ENCODE assay signal across 24 mouse cellular contexts in the genomic region with DNA sequence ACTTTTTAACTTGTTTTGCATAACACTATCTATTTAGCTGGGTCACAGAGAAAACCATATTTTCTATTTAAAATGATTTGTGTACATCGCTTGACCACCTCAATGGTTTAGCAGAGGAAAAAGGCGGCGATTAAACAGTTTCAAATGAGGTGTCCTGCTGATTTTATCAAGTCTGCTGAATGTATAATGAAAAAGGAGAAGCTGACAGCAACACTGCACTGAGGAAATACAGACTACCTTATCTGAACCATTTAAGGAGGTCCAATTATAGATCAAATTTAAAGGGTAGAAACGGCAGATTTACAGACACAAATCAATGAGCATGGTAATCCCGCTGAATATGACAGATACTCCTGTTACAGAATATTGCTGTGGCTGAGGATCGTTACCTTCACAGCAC. TPM values are rescaled to one million over a fixed set of nuclear protein-coding genes. Genes with fewer than 3 reads are reported as not detected.
DNase-seq lines count a peak whose midpoint lies in the region; ATAC-seq and TF ChIP-seq lines count a peak whose summit lies in the region.
"Had no signal": no experiment of that assay in that cellular context is flagged by ENCODE, and none has a peak within 500 bp of the region (broad histone marks: within the 10 kb centered on the region; RNA-seq: fewer than 3 reads in every experiment).

No protein-coding gene starts in this region.

- H3K36me3 ChIP-seq in midbrain, embryonic 13.5 days, result peaks cover 16% of the 10 kb centered on the region
- H3K36me3 ChIP-seq in midbrain, embryonic 11.5 days (ENCODE audit: control insufficient read depth, insufficient read depth, low read length), result no peaks in the 10 kb centered on the region
- H3K36me3 ChIP-seq in hindbrain, embryonic 14.5 days (replicated peaks; ENCODE audit: control insufficient read depth, insufficient read depth), result no peaks in the 10 kb centered on the region
- 0 out of 2 replicates have a peak, but pooled peaks cover 1% of the 10 kb centered on the region for H3K36me3 ChIP-seq in neural tube, embryonic 15.5 days
- H3K36me3 ChIP-seq in stomach, postnatal 0 days (ENCODE audit: control insufficient read depth, insufficient read depth, low read length), result peaks cover 6% of the 10 kb centered on the region; the same call in 1 of the 2 replicates

- no peak for TF ChIP-seq EP300 in stomach, postnatal 0 days (optimal IDR thresholded peaks at IDR 0.05)

- 57% methylated on average over 6 of the region's 6 CpGs for WGBS in midbrain, embryonic 13.5 days
- 87% methylated on average over 6 of the region's 6 CpGs for WGBS in midbrain, embryonic 11.5 days
- WGBS in hindbrain, embryonic 14.5 days, result 46% methylated on average over 6 of the region's 6 CpGs
- 50% methylated on average over 6 of the region's 6 CpGs for WGBS in neural tube, embryonic 15.5 days
- WGBS in stomach, postnatal 0 days, result 84% methylated on average over 6 of the region's 6 CpGs

- DNase-seq in gastrocnemius, adult 2 months, result no peak
- DNase-seq in gastrocnemius, postnatal 36 days, result no peak
- DNase-seq in midbrain, embryonic 11.5 days (ENCODE audit: low spot score, missing footprints), result no peak
- DNase-seq in hindbrain, embryonic 14.5 days (ENCODE audit: low spot score), result no peak
- DNase-seq in stomach, postnatal 0 days (ENCODE audit: low spot score), result no peak
- DNase-seq: cerebellum, adult 2 months; kidney, adult 9 months; kidney, postnatal 25 days; left cerebral cortex, postnatal 4 days; liver; lung, adult 18-20 months; lung, postnatal 14 days; right cerebral cortex, postnatal 4 days; thymus, postnatal 14 days had no signal

- no peak for TF ChIP-seq CTCF in gastrocnemius, adult 2 months (IDR thresholded peaks at IDR 0.05)
- TF ChIP-seq CTCF in stomach, postnatal 0 days (IDR thresholded peaks at IDR 0.05; ENCODE audit: low read depth), result no peak

- no peaks in the 10 kb centered on the region for H3K27me3 ChIP-seq in midbrain, embryonic 13.5 days
- H3K27me3 ChIP-seq in midbrain, embryonic 11.5 days (ENCODE audit: control insufficient read depth, insufficient read depth, low read length), result no peaks in the 10 kb centered on the region; the same call in 1 of the 2 replicates
- no peaks in the 10 kb centered on the region for H3K27me3 ChIP-seq in hindbrain, embryonic 14.5 days (ENCODE audit: control insufficient read depth, insufficient read depth, low read length)
- H3K27me3 ChIP-seq in neural tube, embryonic 15.5 days (replicated peaks), result no peaks in the 10 kb centered on the region
- H3K27me3 ChIP-seq in stomach, postnatal 0 days (ENCODE audit: control insufficient read depth, insufficient read depth, low read length), result no peaks in the 10 kb centered on the region
- H3K27me3 ChIP-seq: CH12.LX; embryonic facial prominence, embryonic 12.5 days; heart, embryonic 13.5 days; intestine, embryonic 15.5 days had no signal

- no peak overlapping the region for H3K4me3 ChIP-seq in gastrocnemius, adult 2 months
- H3K4me3 ChIP-seq in midbrain, embryonic 13.5 days (replicated peaks), result no peak overlapping the region
- no peak overlapping the region for H3K4me3 ChIP-seq in midbrain, embryonic 11.5 days (ENCODE audit: low read depth, low read length)
- no peak overlapping the region for H3K4me3 ChIP-seq in hindbrain, embryonic 14.5 days (replicated peaks; ENCODE audit: low read length)
- no peak overlapping the region for H3K4me3 ChIP-seq in neural tube, embryonic 15.5 days (replicated peaks)
- H3K4me3 ChIP-seq in stomach, postnatal 0 days (ENCODE audit: low read depth, low read length), result no peak overlapping the region
- H3K4me3 ChIP-seq: embryonic facial prominence, embryonic 12.5 days; erythroblast, embryonic 14.5 days; heart, embryonic 13.5 days; intestine, embryonic 15.5 days; left cerebral cortex, adult 2 months; myocyte had no signal

- H3K27ac ChIP-seq in gastrocnemius, adult 2 months, result peak overlapping the region; percentile 85
- H3K27ac ChIP-seq in midbrain, embryonic 13.5 days, result peak overlapping the region; percentile 82
- no peak overlapping the region for H3K27ac ChIP-seq in midbrain, embryonic 11.5 days (ENCODE audit: low read depth, low read length)
- peak overlapping the region; percentile 51; the same call in 1 of the 2 replicates for H3K27ac ChIP-seq in hindbrain, embryonic 14.5 days
- H3K27ac ChIP-seq in neural tube, embryonic 15.5 days (replicated peaks), result peak overlapping the region; percentile 38; the same call in 1 of the 2 replicates
- no peak overlapping the region for H3K27ac ChIP-seq in stomach, postnatal 0 days (replicated peaks)
- H3K27ac ChIP-seq: embryonic facial prominence, embryonic 12.5 days; heart, embryonic 13.5 days; intestine, embryonic 15.5 days had no signal

- 0 out of 2 replicates have a peak overlapping the region, but pooled peaks have one; percentile 45 for H3K9ac ChIP-seq in midbrain, embryonic 13.5 days (replicated peaks)
- no peak overlapping the region for H3K9ac ChIP-seq in midbrain, embryonic 11.5 days (ENCODE audit: low read length)
- peak overlapping the region; percentile 9; the same call in 1 of the 2 replicates for H3K9ac ChIP-seq in hindbrain, embryonic 14.5 days
- no peak overlapping the region for H3K9ac ChIP-seq in neural tube, embryonic 15.5 days (replicated peaks)
- no peak overlapping the region for H3K9ac ChIP-seq in stomach, postnatal 0 days (ENCODE audit: low read length)
- H3K9ac ChIP-seq: embryonic facial prominence, embryonic 12.5 days; heart, embryonic 13.5 days; intestine, embryonic 15.5 days had no signal

- ATAC-seq in midbrain, embryonic 13.5 days, result no peak
- no peak for ATAC-seq in midbrain, embryonic 11.5 days (ENCODE audit: low FRiP score)
- ATAC-seq in hindbrain, embryonic 14.5 days (ENCODE audit: low FRiP score), result no peak
- ATAC-seq in neural tube, embryonic 15.5 days (ENCODE audit: low FRiP score), result no peak
- ATAC-seq in erythroid progenitor cell, adult 5-6 weeks (replicated peaks; ENCODE audit: low FRiP score, poor library complexity, severe bottlenecking), result no peak
- ATAC-seq in stomach, postnatal 0 days (ENCODE audit: low FRiP score, low TSS enrichment), result no peak
- ATAC-seq: intestine, embryonic 15.5 days had no signal

- H3K9me3 ChIP-seq in midbrain, embryonic 13.5 days, result no peaks in the 10 kb centered on the region
- no peaks in the 10 kb centered on the region for H3K9me3 ChIP-seq in midbrain, embryonic 11.5 days (ENCODE audit: control insufficient read depth, low read length)
- no peaks in the 10 kb centered on the region for H3K9me3 ChIP-seq in hindbrain, embryonic 14.5 days (ENCODE audit: control insufficient read depth, low read length)
- no peaks in the 10 kb centered on the region for H3K9me3 ChIP-seq in neural tube, embryonic 15.5 days (replicated peaks)
- H3K9me3 ChIP-seq in stomach, postnatal 0 days (ENCODE audit: control insufficient read depth, low read length), result no peaks in the 10 kb centered on the region
- H3K9me3 ChIP-seq: embryonic facial prominence, embryonic 12.5 days; heart, embryonic 13.5 days; intestine, embryonic 15.5 days had no signal

- intact Hi-C loops in gastrocnemius, adult 2 months (cut with DNase I), result no loop called here
- intact Hi-C loops in gastrocnemius, postnatal 36 days (cut with DNase I), result no loop called here

- H3K4me1 ChIP-seq in midbrain, embryonic 13.5 days (replicated peaks), result peaks cover 62% of the 10 kb centered on the region
- peaks cover 22% of the 10 kb centered on the region for H3K4me1 ChIP-seq in midbrain, embryonic 11.5 days (ENCODE audit: control insufficient read depth, insufficient read depth, low read length)
- H3K4me1 ChIP-seq in hindbrain, embryonic 14.5 days (replicated peaks; ENCODE audit: control insufficient read depth, insufficient read depth, low read length), result peaks cover 38% of the 10 kb centered on the region
- peaks cover 35% of the 10 kb centered on the region for H3K4me1 ChIP-seq in neural tube, embryonic 15.5 days
- H3K4me1 ChIP-seq in stomach, postnatal 0 days (replicated peaks; ENCODE audit: control insufficient read depth, insufficient read depth), result no peaks in the 10 kb centered on the region
- H3K4me1 ChIP-seq: intestine, embryonic 15.5 days had no signal

- H3K4me2 ChIP-seq in midbrain, embryonic 13.5 days (replicated peaks), result 0 out of 2 replicates have a peak overlapping the region, but pooled peaks have one; percentile 1
- no peak overlapping the region for H3K4me2 ChIP-seq in midbrain, embryonic 11.5 days
- H3K4me2 ChIP-seq in hindbrain, embryonic 14.5 days (replicated peaks), result no peak overlapping the region
- H3K4me2 ChIP-seq in neural tube, embryonic 15.5 days, result no peak overlapping the region
- no peak overlapping the region for H3K4me2 ChIP-seq in stomach, postnatal 0 days (replicated peaks; ENCODE audit: low read depth)
- H3K4me2 ChIP-seq: embryonic facial prominence, embryonic 12.5 days; heart, embryonic 13.5 days; intestine, embryonic 15.5 days had no signal

RNA-seq across cellular contexts. Expression of gene Psmb7, which starts 29.4 kb away (rescaled TPM):
- 100 to 1,000 TPM; 295 to 298 TPM for total RNA-seq in gastrocnemius, adult 2 months (2021)
- total RNA-seq in gastrocnemius, postnatal 36 days (2021), result 100 to 1,000 TPM; 282 to 284 TPM
- polyA plus RNA-seq in midbrain, embryonic 13.5 days (2015; fragmentation: Nextera tagmentation; extraction: Ambion mirVana), result 310 and 330 TPM in 2 replicates
- 345 and 351 TPM in 2 replicates for polyA plus RNA-seq in midbrain, embryonic 11.5 days (2014; fragmentation: Nextera tagmentation; extraction: Ambion mirVana)
- polyA plus RNA-seq in hindbrain, embryonic 14.5 days (2014; fragmentation: Nextera tagmentation; extraction: Ambion mirVana), result 291 and 305 TPM in 2 replicates
- 283 and 284 TPM in 2 replicates for polyA plus RNA-seq in neural tube, embryonic 15.5 days (2015; fragmentation: Nextera tagmentation; extraction: Ambion mirVana)
- total RNA-seq in erythroid progenitor cell, adult 5-6 weeks (2015; ENCODE audit: low replicate concordance), result 76.3 and 132 TPM in 2 replicates
- 102 and 108 TPM in 2 replicates for total RNA-seq in erythroid progenitor cell, adult 5-6 weeks (2017; ENCODE audit: low replicate concordance)
- polyA plus RNA-seq in stomach, postnatal 0 days (2015; fragmentation: Nextera tagmentation; extraction: Ambion mirVana), result 162 and 166 TPM in 2 replicates

Comparison
In these comparisons a context has a peak if more than half of its experiments do, and no peak if none do; other contexts are left out.
1. H3K27ac ChIP-seq: peak in gastrocnemius, adult 2 months (single experiment), midbrain, embryonic 13.5 days (single experiment), hindbrain, embryonic 14.5 days (single experiment) and neural tube, embryonic 15.5 days (single experiment); none in midbrain, embryonic 11.5 days (single experiment) and stomach, postnatal 0 days (single experiment).
2. H3K9ac ChIP-seq: peak in midbrain, embryonic 13.5 days (single experiment) and hindbrain, embryonic 14.5 days (single experiment); none in midbrain, embryonic 11.5 days (single experiment), neural tube, embryonic 15.5 days (single experiment) and stomach, postnatal 0 days (single experiment).